Mouse (Mus musculus) central nervous system, embryonic 18 days (tissue): ENCODE measurements around the gene Zfp46. TPM values are rescaled to one million over a fixed set of nuclear protein-coding genes. Genes with fewer than 3 reads are reported as not detected.

Experiments used
- polyA plus RNA-seq: library from polyadenylated mRNA; depleted of rRNA; stranded (reverse); fragments of >200 nt; gene quantifications from 2 replicates; pipeline ENCODE4 v1.2.3, GENCODE M21; 2012; rRNA removed

Zfp46 gene
- polyA plus RNA-seq, result 60.9 and 70.4 TPM in 2 replicates

GRCm38 (mm10) chr4:136284455-136284854 is at the start of gene Zfp46:
Zfp46 (plus strand) TSS chr4:136284683.

GRCm38 (mm10) chr4:136247729-136248463 is 36.6 kb upstream of the Zfp46 start, which contains the start of gene Tcea3:
Tcea3 (plus strand) TSS chr4:136247729.

GRCm38 (mm10) chr4:136310229-136311041 is 26.0 kb downstream of the Zfp46 start, which contains the start of gene Hnrnpr:
Hnrnpr (plus strand) TSS chr4:136310942.

Other genes with a start within 250 kb of the Zfp46 start
- 953 TPM in 2 replicates for gene Rpl11, start 231.3 kb upstream of the Zfp46 start, polyA plus RNA-seq
- gene Id3, start 141.2 kb upstream of the Zfp46 start, polyA plus RNA-seq, result 86.4 and 119 TPM in 2 replicates
- 1.2 and 1.7 TPM in 2 replicates for gene E2f2, start 112.3 kb upstream of the Zfp46 start, polyA plus RNA-seq
- gene Asap3, start 78.3 kb upstream of the Zfp46 start, polyA plus RNA-seq, result 4.4 and 5.2 TPM in 2 replicates
- gene Tcea3, start 37.0 kb upstream of the Zfp46 start, polyA plus RNA-seq, result 0.60 and 2.1 TPM in 2 replicates
- 136 and 139 TPM in 2 replicates for gene Hnrnpr, start 26.3 kb downstream of the Zfp46 start, polyA plus RNA-seq
- gene Htr1d, start 138.8 kb downstream of the Zfp46 start, polyA plus RNA-seq, result 1.8 and 2.8 TPM in 2 replicates
- gene 6030445D17Rik, start 177.6 kb downstream of the Zfp46 start, polyA plus RNA-seq, result 0.25 and 0.32 TPM in 2 replicates
- 9.6 and 11.4 TPM in 2 replicates for gene Luzp1, start 185.1 kb downstream of the Zfp46 start, polyA plus RNA-seq